Mouse (Mus musculus) olfactory bulb, adult 2 months (tissue): Measurements from ENCODE around the gene Adamts18.

Experiments used
- CTCF ChIP-seq: fragments of 200-500 bp; IDR thresholded peaks from 2 replicates; pipeline ENCODE4 v1.5.1; 2012; ENCODE audit warnings: low read depth, mild to moderate bottlenecking, low read length, moderate library complexity; ENCODE audit not compliant: insufficient read depth
- POLR2A ChIP-seq: fragments of 200-500 bp; IDR thresholded peaks from 2 replicates; pipeline ENCODE4 v1.6.1; 2012; ENCODE audit warnings: mild to moderate bottlenecking, low read depth, low read length, moderate library complexity; ENCODE audit not compliant: insufficient read depth

GRCm38 (mm10) chr8:113883994-113884393 lies 35.5 kb upstream of the Adamts18 start:
- no peak for TF ChIP-seq POLR2A
- TF ChIP-seq CTCF, result no peak
